Mouse (Mus musculus): ENCODE measurements at regions not wholly inside any gene's neighbourhood (a gene's known extent, or its start where the extent isn't known, plus 50 kb on each side); places are given as distances from the start of the nearest gene placed in this dataset.

- DNase-seq (ENCODE audit: low spot score in 2 of 2), result no peak
Measured at GRCm38 (mm10) chr7:121214181-121214580, 132.7 kb downstream of the Otoa start.

GRCm38 (mm10) chr7:121215032-121215431, 133.6 kb downstream of the Otoa start:
- DNase-seq (ENCODE audit: low spot score in 2 of 2), result no peak

- no peak for DNase-seq (ENCODE audit: low spot score in 2 of 2)
Measured at GRCm38 (mm10) chr7:121215735-121216134, 134.3 kb downstream of the Otoa start.

- no peak for DNase-seq (ENCODE audit: low spot score in 2 of 2)
Measured at GRCm38 (mm10) chr7:121218031-121218430, 136.6 kb downstream of the Otoa start.

- DNase-seq (ENCODE audit: low spot score in 2 of 2), result no peak
Measured at GRCm38 (mm10) chr7:121221158-121221557, 139.7 kb downstream of the Otoa start.

GRCm38 (mm10) chr7:121231881-121232280, 150.4 kb downstream of the Otoa start:
- DNase-seq (ENCODE audit: low spot score in 2 of 2), result no peak

- DNase-seq (ENCODE audit: low spot score in 2 of 2), result no peak
Measured at GRCm38 (mm10) chr7:121234831-121235230, 153.4 kb downstream of the Otoa start.

GRCm38 (mm10) chr7:121239731-121240130, 151.9 kb upstream of the Hs3st2 start:
- DNase-seq (ENCODE audit: low spot score in 2 of 2), result no peak

GRCm38 (mm10) chr7:121247845-121248244, 143.8 kb upstream of the Hs3st2 start:
- DNase-seq (ENCODE audit: low spot score in 2 of 2), result no peak

GRCm38 (mm10) chr7:121257466-121257865, 134.2 kb upstream of the Hs3st2 start:
- no peak for DNase-seq (ENCODE audit: low spot score in 2 of 2)

- peak in 1 of 2 experiments; percentile 34 for DNase-seq (ENCODE audit: low spot score in 2 of 2)
Measured at GRCm38 (mm10) chr7:121258826-121259496, 132.7 kb upstream of the Hs3st2 start.

- DNase-seq (ENCODE audit: low spot score in 2 of 2), result no peak
Measured at GRCm38 (mm10) chr7:121259497-121260009, 132.1 kb upstream of the Hs3st2 start.

- no peak for DNase-seq (ENCODE audit: low spot score in 2 of 2)
Measured at GRCm38 (mm10) chr7:121269358-121269757, 122.3 kb upstream of the Hs3st2 start.

GRCm38 (mm10) chr7:121280597-121280996, 111.1 kb upstream of the Hs3st2 start:
- DNase-seq (ENCODE audit: low spot score in 2 of 2), result no peak

- no peak for DNase-seq (ENCODE audit: low spot score in 2 of 2)
Measured at GRCm38 (mm10) chr7:121282154-121282553, 109.5 kb upstream of the Hs3st2 start.

GRCm38 (mm10) chr7:121289737-121290136, 101.9 kb upstream of the Hs3st2 start:
- no peak for DNase-seq (ENCODE audit: low spot score in 2 of 2)

- DNase-seq (ENCODE audit: low spot score in 2 of 2), result no peak
Measured at GRCm38 (mm10) chr7:121296151-121296695, 95.4 kb upstream of the Hs3st2 start.

GRCm38 (mm10) chr7:121312961-121313587, 78.6 kb upstream of the Hs3st2 start:
- DNase-seq (ENCODE audit: low spot score in 2 of 2), result no peak

GRCm38 (mm10) chr7:121314521-121314920, 77.1 kb upstream of the Hs3st2 start:
- no peak for DNase-seq (ENCODE audit: low spot score in 2 of 2)

GRCm38 (mm10) chr7:121329274-121329673, 62.4 kb upstream of the Hs3st2 start:
- no peak for DNase-seq (ENCODE audit: low spot score in 2 of 2)

GRCm38 (mm10) chr7:121332532-121332931, 59.1 kb upstream of the Hs3st2 start:
- no peak for DNase-seq (ENCODE audit: low spot score in 2 of 2)

- DNase-seq (ENCODE audit: low spot score in 2 of 2), result no peak
Measured at GRCm38 (mm10) chr7:121335390-121336109, 56.1 kb upstream of the Hs3st2 start.
